Mouse (Mus musculus): ENCODE data around the gene Mdm2.

Mdm2 gene

GRCm38 (mm10) chr10:117685849-117686591 lies 24.5 kb downstream of the Mdm2 start:
- ATAC-seq (ENCODE audit: insufficient number of reproducible peaks, low FRiP score, low TSS enrichment): no peak

GRCm38 (mm10) chr10:117685171-117685848 lies 25.2 kb downstream of the Mdm2 start:
- no peak for ATAC-seq (ENCODE audit: insufficient number of reproducible peaks, low FRiP score, low TSS enrichment)

- no peak for ATAC-seq (ENCODE audit: insufficient number of reproducible peaks, low FRiP score, low TSS enrichment)
These were observed 26.0 kb downstream of the Mdm2 start for GRCm38 (mm10) chr10:117684298-117685170.

- no peak for ATAC-seq (ENCODE audit: insufficient number of reproducible peaks, low FRiP score, low TSS enrichment)
These were observed 26.9 kb downstream of the Mdm2 start for GRCm38 (mm10) chr10:117683734-117684037.

GRCm38 (mm10) chr10:117682858-117683733 lies 27.5 kb downstream of the Mdm2 start:
- ATAC-seq (ENCODE audit: insufficient number of reproducible peaks, low FRiP score, low TSS enrichment): no peak

GRCm38 (mm10) chr10:117681999-117682857 lies 28.3 kb downstream of the Mdm2 start:
- ATAC-seq (ENCODE audit: insufficient number of reproducible peaks, low FRiP score, low TSS enrichment): 0 out of 2 replicates have a peak, but pooled peaks have one; percentile 33

- no peak for ATAC-seq (ENCODE audit: insufficient number of reproducible peaks, low FRiP score, low TSS enrichment)
These were observed 29.0 kb downstream of the Mdm2 start for GRCm38 (mm10) chr10:117681543-117681942.

- no peak for ATAC-seq (ENCODE audit: insufficient number of reproducible peaks, low FRiP score, low TSS enrichment)
These were observed 29.6 kb downstream of the Mdm2 start for GRCm38 (mm10) chr10:117680868-117681513.

- ATAC-seq (ENCODE audit: insufficient number of reproducible peaks, low FRiP score, low TSS enrichment): no peak
These were observed 30.5 kb downstream of the Mdm2 start for GRCm38 (mm10) chr10:117679963-117680473.

GRCm38 (mm10) chr10:117679029-117679686 lies 31.4 kb downstream of the Mdm2 start:
- no peak for ATAC-seq (ENCODE audit: insufficient number of reproducible peaks, low FRiP score, low TSS enrichment)

- no peak for ATAC-seq (ENCODE audit: insufficient number of reproducible peaks, low FRiP score, low TSS enrichment)
These were observed 32.2 kb downstream of the Mdm2 start for GRCm38 (mm10) chr10:117678357-117678756.

- ATAC-seq (ENCODE audit: insufficient number of reproducible peaks, low FRiP score, low TSS enrichment): no peak
These were observed 32.9 kb downstream of the Mdm2 start for GRCm38 (mm10) chr10:117677494-117678236.

GRCm38 (mm10) chr10:117676644-117677313 lies 33.8 kb downstream of the Mdm2 start:
- ATAC-seq (ENCODE audit: insufficient number of reproducible peaks, low FRiP score, low TSS enrichment): peak; percentile 50

- peak; percentile 62 for ATAC-seq (ENCODE audit: insufficient number of reproducible peaks, low FRiP score, low TSS enrichment)
These were observed 34.4 kb downstream of the Mdm2 start for GRCm38 (mm10) chr10:117676036-117676643.

- ATAC-seq (ENCODE audit: insufficient number of reproducible peaks, low FRiP score, low TSS enrichment): peak; percentile 41
These were observed 35.2 kb downstream of the Mdm2 start for GRCm38 (mm10) chr10:117675096-117676035.

All from cerebellum, adult (tissue).